Mouse (Mus musculus): ENCODE results near the gene Ltbp1. TPM values are rescaled to one million over a fixed set of nuclear protein-coding genes. Genes with fewer than 3 reads are reported as not detected.
A peak's percentile ranks its signal among the peaks of the same experiment; 100 is the strongest.

Gene Ltbp1
- polyA plus RNA-seq, 1 experiment from 2014 or later: 28.3 TPM

GRCm38 (mm10) chr17:75071174-75071573 lies 65.8 kb downstream of the Ltbp1 start:
- WGBS: 16% methylated on average over 2 of the region's 2 CpGs
- Histone ChIP-seq H3K9ac (no peak overlapping the region), H3K27ac (no peak overlapping the region), H3K9me3 (no peaks in the 10 kb centered on the region), H3K4me1 (peaks cover 16% of the 10 kb centered on the region; the same call in 1 of the 2 replicates), H3K36me3 (no peaks in the 10 kb centered on the region), H3K4me2 (no peak overlapping the region), H3K4me3 (no peak overlapping the region), H3K27me3 (no peaks in the 10 kb centered on the region)
- ATAC-seq (ENCODE audit: borderline replicate concordance, extremely low read depth, low FRiP score, low TSS enrichment): no peak

DNA sequence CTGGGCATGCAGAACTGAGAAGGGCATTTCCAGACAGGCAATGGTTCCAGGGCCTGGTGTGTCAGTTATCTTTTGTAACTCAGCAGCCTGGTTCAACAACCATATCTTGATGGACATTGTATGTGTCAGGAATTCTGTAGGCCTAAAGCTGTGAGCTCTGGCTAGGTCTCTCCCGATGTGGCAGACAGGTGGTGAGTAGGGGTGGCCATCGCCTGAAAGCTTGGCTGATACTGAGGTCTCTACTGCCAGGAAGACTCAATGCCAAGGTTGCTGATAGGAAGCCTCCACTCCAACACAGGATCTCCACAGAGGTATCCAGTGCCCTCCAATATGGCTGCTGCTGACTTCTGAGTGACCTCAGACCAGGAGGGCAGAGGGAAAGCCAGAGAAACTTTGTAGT lies 66.4 kb downstream of the Ltbp1 start:
- Histone ChIP-seq H3K9me3 (no peaks in the 10 kb centered on the region), H3K4me3 (no peak overlapping the region), H3K4me2 (no peak overlapping the region), H3K9ac (no peak overlapping the region), H3K27ac (no peak overlapping the region), H3K36me3 (no peaks in the 10 kb centered on the region), H3K27me3 (no peaks in the 10 kb centered on the region), H3K4me1 (peaks cover 16% of the 10 kb centered on the region; the same call in 1 of the 2 replicates)
- ATAC-seq (ENCODE audit: borderline replicate concordance, extremely low read depth, low FRiP score, low TSS enrichment): no peak
- 77% methylated on average over 2 of the region's 2 CpGs for WGBS

DNA sequence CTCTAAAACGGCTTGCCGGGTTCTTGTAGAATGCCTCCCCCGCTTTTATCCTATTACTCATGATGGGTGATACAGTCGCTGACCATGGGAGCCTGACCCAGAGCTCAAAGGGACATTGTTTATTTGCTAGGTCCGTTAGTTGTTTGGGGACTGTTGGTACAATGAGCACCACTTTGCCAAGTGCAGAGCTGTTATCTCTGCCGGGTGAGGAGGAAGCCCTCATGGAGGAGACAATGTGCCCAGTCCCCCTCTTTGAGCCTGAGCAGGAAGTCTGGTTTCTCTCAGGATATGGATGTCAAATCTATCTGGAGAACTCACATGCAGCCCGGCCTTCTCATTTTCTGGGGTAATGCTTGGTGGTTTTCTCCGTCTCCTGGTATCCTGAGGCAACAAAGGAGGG lies 68.5 kb downstream of the Ltbp1 start:
- H3K27ac ChIP-seq: no peak overlapping the region; the same call in 1 of the 2 replicates
- no peak overlapping the region for H3K4me3 ChIP-seq
- H3K36me3 ChIP-seq: no peaks in the 10 kb centered on the region
- H3K27me3 ChIP-seq: no peaks in the 10 kb centered on the region
- peak; percentile 27; the same call in 1 of the 2 replicates for ATAC-seq (ENCODE audit: borderline replicate concordance, extremely low read depth, low FRiP score, low TSS enrichment)
- 26% methylated on average over 8 of the region's 8 CpGs for WGBS
- no peak overlapping the region for H3K9ac ChIP-seq
- peaks cover 10% of the 10 kb centered on the region; the same call in 1 of the 2 replicates for H3K4me1 ChIP-seq
- H3K4me2 ChIP-seq: no peak overlapping the region
- H3K9me3 ChIP-seq: no peaks in the 10 kb centered on the region

- H3K27me3 ChIP-seq: no peaks in the 10 kb centered on the region
- no peaks in the 10 kb centered on the region for H3K9me3 ChIP-seq
- ATAC-seq (ENCODE audit: borderline replicate concordance, extremely low read depth, low FRiP score, low TSS enrichment): no peak
- H3K4me1 ChIP-seq: peaks cover 10% of the 10 kb centered on the region; the same call in 1 of the 2 replicates
- WGBS: 62% methylated on average over 19 of the region's 19 CpGs
- no peak overlapping the region for H3K9ac ChIP-seq
- peak overlapping the region; percentile 32 for H3K27ac ChIP-seq
- no peaks in the 10 kb centered on the region for H3K36me3 ChIP-seq
- H3K4me3 ChIP-seq: no peak overlapping the region
- H3K4me2 ChIP-seq: peak overlapping the region; percentile 28
Observed at GRCm38 (mm10) chr17:75074978-75075699, 69.8 kb downstream of the Ltbp1 start.

- 74% methylated on average over 2 of the region's 2 CpGs for WGBS
- no peak for ATAC-seq (ENCODE audit: borderline replicate concordance, extremely low read depth, low FRiP score, low TSS enrichment)
- Histone ChIP-seq H3K27ac (no peak overlapping the region), H3K36me3 (no peaks in the 10 kb centered on the region), H3K4me2 (no peak overlapping the region), H3K9me3 (no peaks in the 10 kb centered on the region), H3K4me1 (no peaks in the 10 kb centered on the region), H3K27me3 (no peaks in the 10 kb centered on the region), H3K9ac (no peak overlapping the region), H3K4me3 (no peak overlapping the region)
Observed at GRCm38 (mm10) chr17:75081401-75081800, 76.0 kb downstream of the Ltbp1 start.

- H3K27me3 ChIP-seq: no peaks in the 10 kb centered on the region
- H3K36me3 ChIP-seq: no peaks in the 10 kb centered on the region
- no peak overlapping the region for H3K9ac ChIP-seq
- no peaks in the 10 kb centered on the region for H3K9me3 ChIP-seq
- peaks cover 4% of the 10 kb centered on the region; the same call in 1 of the 2 replicates for H3K4me1 ChIP-seq
- no peak overlapping the region for H3K4me2 ChIP-seq
- no peak overlapping the region for H3K27ac ChIP-seq
- H3K4me3 ChIP-seq: no peak overlapping the region
- ATAC-seq (ENCODE audit: borderline replicate concordance, extremely low read depth, low FRiP score, low TSS enrichment): no peak
Observed at GRCm38 (mm10) chr17:75082449-75082848, 77.1 kb downstream of the Ltbp1 start.

DNA sequence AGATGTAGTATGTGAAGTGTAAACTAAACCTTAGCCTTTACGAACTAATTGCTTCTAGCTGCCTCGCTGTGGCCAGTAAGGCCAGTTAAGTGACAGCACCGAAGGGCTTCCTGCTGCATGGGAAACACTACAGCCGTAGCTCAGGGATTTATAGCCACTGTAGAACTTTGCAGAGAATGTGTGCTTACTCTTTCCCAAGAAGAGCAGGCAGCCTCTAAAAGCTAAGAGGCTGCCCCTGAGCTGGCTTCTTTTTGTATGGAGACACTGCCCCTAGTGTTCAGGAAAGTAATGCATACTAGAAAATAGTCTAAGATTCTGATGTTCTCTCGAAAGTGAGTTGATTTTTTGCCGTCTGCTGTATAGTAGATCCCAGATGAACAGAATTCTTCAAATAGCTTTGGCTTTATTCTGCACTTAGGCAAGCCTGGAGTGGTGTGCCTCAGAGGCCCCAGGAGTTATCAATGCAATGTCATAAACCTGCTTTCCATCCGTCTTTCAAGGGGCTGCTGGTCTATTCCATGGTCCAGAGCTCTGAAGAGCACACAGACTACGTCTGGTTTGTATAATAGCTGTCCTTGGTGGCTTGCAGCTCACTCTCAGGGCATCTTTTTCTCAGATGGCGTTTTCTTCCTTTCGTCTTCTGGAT lies 82.1 kb downstream of the Ltbp1 start:
- Histone ChIP-seq H3K36me3 (no peaks in the 10 kb centered on the region), H3K27me3 (no peaks in the 10 kb centered on the region), H3K27ac (peak overlapping the region; percentile 22; the same call in 1 of the 2 replicates), H3K4me2 (no peak overlapping the region), H3K9me3 (no peaks in the 10 kb centered on the region), H3K9ac (no peak overlapping the region), H3K4me3 (no peak overlapping the region), H3K4me1 (peaks cover 11% of the 10 kb centered on the region; the same call in 1 of the 2 replicates)
- peak; percentile 76; the same call in 1 of the 2 replicates for ATAC-seq (ENCODE audit: borderline replicate concordance, extremely low read depth, low FRiP score, low TSS enrichment)
- 37% methylated on average over 10 of the region's 10 CpGs for WGBS

DNA sequence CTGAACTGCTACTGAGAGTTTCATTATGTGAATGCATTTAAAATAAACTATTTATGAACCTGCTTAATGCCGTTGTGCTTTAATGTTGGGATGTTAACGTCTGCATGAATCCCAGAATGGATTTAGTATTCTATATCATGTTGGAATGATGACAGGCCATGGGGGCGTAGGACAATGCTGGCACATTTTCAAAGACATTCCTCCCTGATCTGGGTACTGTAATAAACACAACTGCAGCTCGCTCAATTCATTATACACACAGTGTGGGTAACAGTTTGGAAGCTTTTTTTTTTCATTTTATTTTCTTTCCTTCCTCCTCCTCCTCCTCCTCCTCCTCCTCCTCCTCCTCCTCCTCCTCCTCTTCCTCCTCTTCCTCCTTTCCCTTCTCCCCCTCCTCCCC lies 82.9 kb downstream of the Ltbp1 start:
- Histone ChIP-seq H3K4me3 (no peak overlapping the region), H3K4me1 (peaks cover 11% of the 10 kb centered on the region; the same call in 1 of the 2 replicates), H3K4me2 (no peak overlapping the region), H3K9me3 (no peaks in the 10 kb centered on the region), H3K27ac (no peak overlapping the region), H3K9ac (no peak overlapping the region), H3K27me3 (no peaks in the 10 kb centered on the region), H3K36me3 (no peaks in the 10 kb centered on the region)
- no peak for ATAC-seq (ENCODE audit: borderline replicate concordance, extremely low read depth, low FRiP score, low TSS enrichment)
- WGBS: 44% methylated on average over 4 of the region's 4 CpGs

- no peaks in the 10 kb centered on the region for H3K9me3 ChIP-seq
- H3K36me3 ChIP-seq: no peaks in the 10 kb centered on the region
- WGBS: 73% methylated on average over 11 of the region's 11 CpGs
Observed at GRCm38 (mm10) chr17:75088727-75089126, 83.4 kb downstream of the Ltbp1 start.

DNA sequence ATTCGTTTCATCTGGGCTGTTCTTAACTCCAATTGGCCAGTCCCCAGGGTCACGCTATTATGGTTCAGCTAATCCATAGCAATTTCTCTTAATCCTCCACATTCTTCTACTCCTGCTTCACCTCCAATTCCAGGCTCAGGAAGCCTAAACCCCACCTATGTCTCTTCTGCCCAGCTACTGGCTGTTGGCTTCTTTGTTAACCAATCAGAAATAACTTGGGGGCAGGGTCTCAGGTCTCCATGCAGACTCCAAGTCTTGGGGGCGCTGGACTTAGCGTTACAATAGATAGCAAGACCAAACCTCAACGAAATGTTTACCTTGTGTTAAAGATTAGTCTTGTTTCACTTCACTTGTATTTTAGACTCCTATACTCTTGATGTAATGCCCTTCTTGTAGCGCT lies 85.2 kb downstream of the Ltbp1 start:
- Histone ChIP-seq H3K36me3 (no peaks in the 10 kb centered on the region), H3K4me3 (no peak overlapping the region), H3K27ac (no peak overlapping the region), H3K9me3 (no peaks in the 10 kb centered on the region), H3K4me1 (peaks cover 11% of the 10 kb centered on the region; the same call in 1 of the 2 replicates), H3K9ac (no peak overlapping the region), H3K27me3 (no peaks in the 10 kb centered on the region), H3K4me2 (no peak overlapping the region)
- WGBS: 79% methylated on average over 6 of the region's 6 CpGs
- ATAC-seq (ENCODE audit: borderline replicate concordance, extremely low read depth, low FRiP score, low TSS enrichment): no peak

More at GRCm38 (mm10) chr17:75088727-75089126, 83.4 kb downstream of the Ltbp1 start:
- no peak for ATAC-seq (ENCODE audit: borderline replicate concordance, extremely low read depth, low FRiP score, low TSS enrichment)
- H3K27ac ChIP-seq: no peak overlapping the region
- H3K4me3 ChIP-seq: no peak overlapping the region
- no peak overlapping the region for H3K4me2 ChIP-seq
- H3K27me3 ChIP-seq: no peaks in the 10 kb centered on the region
- H3K9ac ChIP-seq: no peak overlapping the region
- H3K4me1 ChIP-seq: peaks cover 11% of the 10 kb centered on the region; the same call in 1 of the 2 replicates

- Histone ChIP-seq H3K4me2 (no peak overlapping the region), H3K27ac (no peak overlapping the region), H3K9me3 (no peaks in the 10 kb centered on the region), H3K27me3 (no peaks in the 10 kb centered on the region), H3K36me3 (no peaks in the 10 kb centered on the region), H3K9ac (no peak overlapping the region), H3K4me1 (peaks cover 6% of the 10 kb centered on the region; the same call in 1 of the 2 replicates), H3K4me3 (no peak overlapping the region)
- ATAC-seq (ENCODE audit: borderline replicate concordance, extremely low read depth, low FRiP score, low TSS enrichment): no peak
- 65% methylated on average over 3 of the region's 3 CpGs for WGBS
Observed at GRCm38 (mm10) chr17:75093563-75093962, 88.2 kb downstream of the Ltbp1 start.

- Histone ChIP-seq H3K36me3 (no peaks in the 10 kb centered on the region), H3K4me3 (no peak overlapping the region), H3K9me3 (no peaks in the 10 kb centered on the region), H3K4me2 (no peak overlapping the region), H3K27ac (no peak overlapping the region), H3K9ac (no peak overlapping the region), H3K4me1 (0 out of 2 replicates have a peak, but pooled peaks cover 6% of the 10 kb centered on the region), H3K27me3 (no peaks in the 10 kb centered on the region)
- 62% methylated on average over 9 of the region's 9 CpGs for WGBS
- ATAC-seq (ENCODE audit: borderline replicate concordance, extremely low read depth, low FRiP score, low TSS enrichment): no peak
Observed at GRCm38 (mm10) chr17:75094591-75094990, 89.2 kb downstream of the Ltbp1 start.

Data from lung, embryonic 15.5 days (tissue).